Mouse (Mus musculus): ENCODE measurements around the gene Klk6.

Klk6 gene

GRCm38 (mm10) chr7:43826056-43826455, 1.8 kb downstream of the Klk6 start:
- DNase-seq = no peak

- DNase-seq = no peak
These were observed 3.4 kb downstream of the Klk6 start for GRCm38 (mm10) chr7:43827706-43828105.

- no peak for DNase-seq
These were observed 4.7 kb downstream of the Klk6 start for GRCm38 (mm10) chr7:43829006-43829405.

GRCm38 (mm10) chr7:43841701-43842100, 17.4 kb downstream of the Klk6 start, which contains the start of gene Klk5:
TSS of gene Klk5 (plus strand) at chr7:43841971.
- no peak for DNase-seq

GRCm38 (mm10) chr7:43843801-43844200, 19.5 kb downstream of the Klk6 start:
- no peak for DNase-seq

GRCm38 (mm10) chr7:43851616-43852015, 27.3 kb downstream of the Klk6 start:
- no peak for DNase-seq

GRCm38 (mm10) chr7:43854642-43855380, 30.5 kb downstream of the Klk6 start:
- DNase-seq = no peak

GRCm38 (mm10) chr7:43855709-43856108, 31.4 kb downstream of the Klk6 start:
- DNase-seq = no peak

GRCm38 (mm10) chr7:43856307-43856706, 32.0 kb downstream of the Klk6 start:
- no peak for DNase-seq

GRCm38 (mm10) chr7:43857501-43857900, 33.2 kb downstream of the Klk6 start:
- DNase-seq = no peak

GRCm38 (mm10) chr7:43860411-43860810, 36.1 kb downstream of the Klk6 start:
- peak; percentile 23 for DNase-seq

GRCm38 (mm10) chr7:43873237-43873636, 48.9 kb downstream of the Klk6 start:
- DNase-seq = peak; percentile 74

GRCm38 (mm10) chr7:43873674-43874073, 49.4 kb downstream of the Klk6 start:
- no peak for DNase-seq

- DNase-seq = no peak
These were observed 50.6 kb downstream of the Klk6 start for GRCm38 (mm10) chr7:43874868-43875375.

GRCm38 (mm10) chr7:43876444-43876843, 52.1 kb downstream of the Klk6 start:
- DNase-seq = no peak

GRCm38 (mm10) chr7:43878281-43878680, 54.0 kb downstream of the Klk6 start:
- DNase-seq = no peak

- DNase-seq = no peak
These were observed 56.6 kb downstream of the Klk6 start, which contains the start of gene Klk4 for GRCm38 (mm10) chr7:43880912-43881311. TSS of gene Klk4 (plus strand) at chr7:43881160.

All from retina, postnatal 1 day (tissue).